ENCODE assay signal across 25 mouse cellular contexts in genomic region chr12:73482858-73483257, GRCm38 (mm10).
"Had no signal": no experiment of that assay in that cellular context is flagged by ENCODE, and none has a peak within 500 bp of the region (broad histone marks: within the 10 kb centered on the region; RNA-seq: fewer than 3 reads in every experiment).

No protein-coding gene starts in this region.

- H3K4me3 ChIP-seq: layer of hippocampus, adult 2 months; left cerebral cortex, adult 2 months; limb, embryonic 13.5 days; liver, embryonic 13.5 days; midbrain, embryonic 12.5 days; midbrain, embryonic 15.5 days; neural tube, embryonic 12.5 days; neural tube, embryonic 15.5 days had no signal

- ATAC-seq: intestine, postnatal 0 days; lung, postnatal 0 days; midbrain, embryonic 15.5 days had no signal

- H3K27ac ChIP-seq: kidney, postnatal 0 days; layer of hippocampus, adult 2 months; left cerebral cortex, adult 2 months; limb, embryonic 13.5 days; liver, embryonic 13.5 days; midbrain, embryonic 12.5 days; midbrain, embryonic 15.5 days; neural tube, embryonic 12.5 days; neural tube, embryonic 15.5 days; stomach, postnatal 0 days had no signal

- DNase-seq: kidney, adult 2 months; kidney, postnatal 25 days; layer of hippocampus, postnatal 36 days; left cerebral cortex, postnatal 4 days; liver; liver, embryonic 13.5 days; lung, embryonic 14.5 days; lung, postnatal 36 days; right cerebral cortex, adult 18-20 months; right cerebral cortex, postnatal 14 days; right cerebral cortex, postnatal 4 days; thymus, adult 2 months; thymus, postnatal 14 days; thymus, postnatal 4 days had no signal
